Mouse (Mus musculus): ENCODE measurements around the gene Fbxo46. TPM values are rescaled to one million over a fixed set of nuclear protein-coding genes. Genes with fewer than 3 reads are reported as not detected.

Gene Fbxo46
- polyA plus RNA-seq, 1 experiment from 2014 or later = 10.8 TPM

DNA sequence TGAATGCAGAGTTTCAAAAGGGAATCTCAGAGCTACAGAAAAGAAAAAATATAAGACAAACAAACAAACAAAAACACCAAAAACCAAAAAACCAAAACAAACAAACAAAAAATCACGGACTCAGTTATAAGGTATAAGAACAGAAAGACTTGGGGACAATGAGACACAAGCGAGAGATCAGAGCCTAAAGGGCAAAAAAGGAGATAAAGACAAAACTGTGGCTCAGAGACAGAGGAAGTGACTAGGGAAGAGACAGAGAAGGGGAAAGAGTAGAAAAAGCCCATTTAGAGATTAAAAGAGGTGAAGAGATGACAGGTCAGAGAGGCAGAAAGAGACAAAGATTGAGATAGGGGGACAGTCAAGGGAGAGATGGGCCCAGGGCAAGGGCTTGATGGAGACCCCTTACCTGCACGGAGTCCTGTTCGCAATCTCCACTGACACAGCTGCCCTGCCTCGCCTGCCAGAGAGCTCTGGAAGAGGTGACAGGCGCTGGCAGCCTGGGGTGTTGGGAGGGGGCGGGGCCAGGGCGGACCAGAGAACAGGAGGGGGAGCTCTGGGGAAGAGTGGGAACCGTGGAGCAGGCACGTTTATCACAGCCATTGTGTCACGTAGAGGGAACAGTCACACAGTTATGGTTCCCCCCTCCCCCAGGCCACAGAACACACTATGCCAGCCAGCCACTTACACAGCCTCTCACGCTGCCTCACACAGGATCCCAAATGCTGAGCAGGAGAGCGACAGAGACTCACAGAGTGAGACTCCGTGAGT, 46.2 kb downstream of the Fbxo46 start, which contains the start of gene Gipr:
Gene Gipr (minus strand): TSS at position 472 of the 768 bp plus-strand sequence.
- peaks cover 6% of the 10 kb centered on the region; the same call in 1 of the 2 replicates for H3K9me3 ChIP-seq (ENCODE audit: control insufficient read depth, low read length)
- ATAC-seq = peak; percentile 28
- H3K9ac ChIP-seq (ENCODE audit: low read depth, low read length) = no peak within 1 kb of the TSS
- peaks cover 30% of the 10 kb centered on the region for H3K4me1 ChIP-seq (ENCODE audit: control insufficient read depth, insufficient read depth, low read length)
- no peak within 1 kb of the TSS for H3K27ac ChIP-seq (ENCODE audit: low read length)
- 0 out of 2 replicates have a peak, but pooled peaks cover 2% of the 10 kb centered on the region for H3K27me3 ChIP-seq (replicated peaks; ENCODE audit: control insufficient read depth, insufficient read depth, low read length)
- peak within 1 kb of the TSS; percentile 40 for H3K4me2 ChIP-seq (ENCODE audit: low read depth, low read length)
- H3K36me3 ChIP-seq (ENCODE audit: control insufficient read depth, insufficient read depth, low read length) = no peaks in the 10 kb centered on the region
- WGBS = 11% methylated on average over 14 of the region's 14 CpGs
- H3K4me3 ChIP-seq (ENCODE audit: low read length) = 0 out of 2 replicates have a peak within 1 kb of the TSS, but pooled peaks have one; percentile 13

- no peak for ATAC-seq
- WGBS = 81% methylated on average over 3 of the region's 3 CpGs
- peaks cover 30% of the 10 kb centered on the region for H3K4me1 ChIP-seq (ENCODE audit: control insufficient read depth, insufficient read depth, low read length)
- H3K9ac ChIP-seq (ENCODE audit: low read depth, low read length) = no peak overlapping the region
- no peaks in the 10 kb centered on the region for H3K36me3 ChIP-seq (ENCODE audit: control insufficient read depth, insufficient read depth, low read length)
- no peak overlapping the region for H3K4me3 ChIP-seq (ENCODE audit: low read length)
- no peak overlapping the region for H3K27ac ChIP-seq (ENCODE audit: low read length)
- no peak overlapping the region for H3K4me2 ChIP-seq (ENCODE audit: low read depth, low read length)
- 0 out of 2 replicates have a peak, but pooled peaks cover 2% of the 10 kb centered on the region for H3K27me3 ChIP-seq (replicated peaks; ENCODE audit: control insufficient read depth, insufficient read depth, low read length)
- H3K9me3 ChIP-seq (ENCODE audit: control insufficient read depth, low read length) = peaks cover 6% of the 10 kb centered on the region; the same call in 1 of the 2 replicates
Measured at GRCm38 (mm10) chr7:19166990-19167389, 47.3 kb downstream of the Fbxo46 start.

- Histone ChIP-seq H3K27me3 (replicated peaks; ENCODE audit: control insufficient read depth, insufficient read depth, low read length) (no peaks in the 10 kb centered on the region), H3K27ac (ENCODE audit: low read length) (peak overlapping the region; percentile 73), H3K36me3 (ENCODE audit: control insufficient read depth, insufficient read depth, low read length) (no peaks in the 10 kb centered on the region), H3K9ac (ENCODE audit: low read depth, low read length) (no peak overlapping the region), H3K4me2 (ENCODE audit: low read depth, low read length) (no peak overlapping the region), H3K4me3 (ENCODE audit: low read length) (no peak overlapping the region), H3K4me1 (ENCODE audit: control insufficient read depth, insufficient read depth, low read length) (peaks cover 28% of the 10 kb centered on the region), H3K9me3 (ENCODE audit: control insufficient read depth, low read length) (peaks cover 6% of the 10 kb centered on the region; the same call in 1 of the 2 replicates)
- ATAC-seq = no peak
- 56% methylated on average over 10 of the region's 10 CpGs for WGBS
Measured at GRCm38 (mm10) chr7:19169506-19169905, 49.8 kb downstream of the Fbxo46 start.

- H3K36me3 ChIP-seq (ENCODE audit: control insufficient read depth, insufficient read depth, low read length) = no peaks in the 10 kb centered on the region
- peaks cover 6% of the 10 kb centered on the region; the same call in 1 of the 2 replicates for H3K9me3 ChIP-seq (ENCODE audit: control insufficient read depth, low read length)
- no peak overlapping the region for H3K4me2 ChIP-seq (ENCODE audit: low read depth, low read length)
- no peak overlapping the region for H3K4me3 ChIP-seq (ENCODE audit: low read length)
- no peaks in the 10 kb centered on the region for H3K27me3 ChIP-seq (replicated peaks; ENCODE audit: control insufficient read depth, insufficient read depth, low read length)
- 43% methylated on average over 8 of the region's 8 CpGs for WGBS
- H3K9ac ChIP-seq (ENCODE audit: low read depth, low read length) = no peak overlapping the region
- peak overlapping the region; percentile 73 for H3K27ac ChIP-seq (ENCODE audit: low read length)
- H3K4me1 ChIP-seq (ENCODE audit: control insufficient read depth, insufficient read depth, low read length) = peaks cover 21% of the 10 kb centered on the region
- ATAC-seq = peak; percentile 53
Measured at GRCm38 (mm10) chr7:19170142-19170541, 50.5 kb downstream of the Fbxo46 start.

DNA sequence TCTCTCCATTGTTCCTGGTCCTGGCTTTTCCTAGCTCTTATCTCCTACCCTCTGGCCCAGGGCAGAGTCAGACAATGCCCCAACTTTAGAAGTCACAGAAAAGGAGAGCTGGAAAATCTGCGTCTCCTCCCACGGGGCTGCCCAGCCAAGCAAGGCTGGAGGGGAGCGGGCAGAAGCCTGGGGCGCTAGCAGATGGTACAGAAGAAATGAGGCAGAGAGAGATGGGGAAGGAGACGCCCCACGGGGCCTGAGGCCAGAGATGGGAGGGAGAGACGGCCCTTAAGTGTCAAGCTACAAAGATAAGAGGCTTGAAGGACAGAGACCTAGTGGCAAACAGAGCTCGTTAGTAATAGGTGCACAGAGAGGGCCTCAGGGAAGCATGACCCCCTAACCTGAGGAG, 52.2 kb downstream of the Fbxo46 start:
- H3K9me3 ChIP-seq (ENCODE audit: control insufficient read depth, low read length) = peaks cover 6% of the 10 kb centered on the region; the same call in 1 of the 2 replicates
- 49% methylated on average over 8 of the region's 8 CpGs for WGBS
- no peak overlapping the region; the same call in 1 of the 2 replicates for H3K27ac ChIP-seq (ENCODE audit: low read length)
- no peak overlapping the region for H3K4me3 ChIP-seq (ENCODE audit: low read length)
- H3K9ac ChIP-seq (ENCODE audit: low read depth, low read length) = no peak overlapping the region
- peaks cover 13% of the 10 kb centered on the region for H3K4me1 ChIP-seq (ENCODE audit: control insufficient read depth, insufficient read depth, low read length)
- H3K4me2 ChIP-seq (ENCODE audit: low read depth, low read length) = no peak overlapping the region
- H3K36me3 ChIP-seq (ENCODE audit: control insufficient read depth, insufficient read depth, low read length) = no peaks in the 10 kb centered on the region
- ATAC-seq = no peak
- H3K27me3 ChIP-seq (replicated peaks; ENCODE audit: control insufficient read depth, insufficient read depth, low read length) = peaks cover 16% of the 10 kb centered on the region

DNA sequence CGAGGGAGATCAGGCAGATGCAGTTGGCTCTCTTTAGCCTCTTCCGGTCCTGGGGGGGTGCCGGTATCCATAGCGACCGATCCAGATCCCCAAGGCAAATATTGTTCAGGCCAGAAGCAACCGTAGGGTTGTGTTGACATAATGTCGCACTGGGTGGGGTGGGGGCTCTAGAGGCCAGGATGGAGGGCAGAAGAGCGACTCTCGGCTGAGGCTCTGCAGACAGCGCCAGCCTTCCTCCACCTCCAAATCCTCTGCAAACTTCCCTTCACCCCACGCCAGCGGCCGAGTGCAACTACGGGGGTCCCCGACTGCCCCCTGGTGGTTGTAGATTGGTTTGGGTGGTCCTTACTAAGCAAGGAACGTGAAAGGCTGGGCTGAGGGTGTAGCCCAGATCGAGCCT, 53.2 kb downstream of the Fbxo46 start:
- Histone ChIP-seq H3K9me3 (ENCODE audit: control insufficient read depth, low read length) (no peaks in the 10 kb centered on the region), H3K9ac (ENCODE audit: low read depth, low read length) (peak overlapping the region; percentile 58), H3K4me3 (ENCODE audit: low read length) (peak overlapping the region; percentile 38), H3K27me3 (replicated peaks; ENCODE audit: control insufficient read depth, insufficient read depth, low read length) (peaks cover 26% of the 10 kb centered on the region), H3K4me2 (ENCODE audit: low read depth, low read length) (peak overlapping the region; percentile 50), H3K36me3 (ENCODE audit: control insufficient read depth, insufficient read depth, low read length) (no peaks in the 10 kb centered on the region), H3K27ac (ENCODE audit: low read length) (no peak overlapping the region), H3K4me1 (ENCODE audit: control insufficient read depth, insufficient read depth, low read length) (peaks cover 13% of the 10 kb centered on the region)
- 3% methylated on average over 17 of the region's 17 CpGs for WGBS
- peak; percentile 43 for ATAC-seq

GRCm38 (mm10) chr7:19175708-19176515, 56.3 kb downstream of the Fbxo46 start, which contains the start of gene Eml2:
Gene Eml2, plus strand, starts transcription at chr7:19176421.
- Histone ChIP-seq H3K4me2 (ENCODE audit: low read depth, low read length) (peak within 1 kb of the TSS; percentile 12; the same call in 1 of the 2 replicates), H3K27me3 (replicated peaks; ENCODE audit: control insufficient read depth, insufficient read depth, low read length) (peaks cover 50% of the 10 kb centered on the region), H3K4me1 (ENCODE audit: control insufficient read depth, insufficient read depth, low read length) (peaks cover 25% of the 10 kb centered on the region), H3K27ac (ENCODE audit: low read length) (no peak within 1 kb of the TSS), H3K9me3 (ENCODE audit: control insufficient read depth, low read length) (no peaks in the 10 kb centered on the region), H3K9ac (ENCODE audit: low read depth, low read length) (0 out of 2 replicates have a peak within 1 kb of the TSS, but pooled peaks have one; percentile 48), H3K4me3 (ENCODE audit: low read length) (peak within 1 kb of the TSS; percentile 24), H3K36me3 (ENCODE audit: control insufficient read depth, insufficient read depth, low read length) (no peaks in the 10 kb centered on the region)
- 2% methylated on average over 30 of the region's 30 CpGs for WGBS
- ATAC-seq = peak; percentile 45

DNA sequence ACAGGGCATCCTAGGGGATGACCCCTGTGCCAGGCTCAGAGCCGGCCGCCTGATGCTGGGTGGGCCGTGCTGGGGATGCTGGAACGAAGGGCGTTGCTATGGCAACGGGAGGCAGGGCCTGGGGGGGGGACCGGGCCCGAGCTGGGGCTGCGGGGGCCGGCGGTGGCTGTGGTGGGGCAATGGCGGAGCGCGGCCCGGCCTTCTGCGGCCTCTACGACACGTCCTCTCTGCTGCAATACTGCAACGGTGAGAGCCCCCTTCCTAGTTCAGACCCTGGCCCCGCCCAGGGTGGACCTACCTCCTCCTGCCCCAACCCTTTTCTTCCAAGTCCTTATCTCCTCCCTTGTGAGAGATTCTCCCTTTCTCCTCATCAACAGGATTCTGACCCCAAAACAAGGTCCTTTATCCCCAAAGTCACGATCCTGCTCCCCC, 56.9 kb downstream of the Fbxo46 start:
- Histone ChIP-seq H3K4me3 (ENCODE audit: low read length) (peak overlapping the region; percentile 24), H3K4me2 (ENCODE audit: low read depth, low read length) (peak overlapping the region; percentile 12; the same call in 1 of the 2 replicates), H3K36me3 (ENCODE audit: control insufficient read depth, insufficient read depth, low read length) (no peaks in the 10 kb centered on the region), H3K9me3 (ENCODE audit: control insufficient read depth, low read length) (no peaks in the 10 kb centered on the region), H3K27me3 (replicated peaks; ENCODE audit: control insufficient read depth, insufficient read depth, low read length) (peaks cover 50% of the 10 kb centered on the region), H3K27ac (ENCODE audit: low read length) (no peak overlapping the region), H3K4me1 (ENCODE audit: control insufficient read depth, insufficient read depth, low read length) (peaks cover 29% of the 10 kb centered on the region), H3K9ac (ENCODE audit: low read depth, low read length) (0 out of 2 replicates have a peak overlapping the region, but pooled peaks have one; percentile 48)
- ATAC-seq = no peak
- WGBS = 8% methylated on average over 21 of the region's 21 CpGs

GRCm38 (mm10) chr7:19177216-19177615, 57.6 kb downstream of the Fbxo46 start:
- Histone ChIP-seq H3K4me1 (ENCODE audit: control insufficient read depth, insufficient read depth, low read length) (peaks cover 29% of the 10 kb centered on the region), H3K27ac (ENCODE audit: low read length) (no peak overlapping the region), H3K4me2 (ENCODE audit: low read depth, low read length) (no peak overlapping the region), H3K36me3 (ENCODE audit: control insufficient read depth, insufficient read depth, low read length) (no peaks in the 10 kb centered on the region), H3K27me3 (replicated peaks; ENCODE audit: control insufficient read depth, insufficient read depth, low read length) (peaks cover 50% of the 10 kb centered on the region), H3K9me3 (ENCODE audit: control insufficient read depth, low read length) (no peaks in the 10 kb centered on the region), H3K9ac (ENCODE audit: low read depth, low read length) (no peak overlapping the region), H3K4me3 (ENCODE audit: low read length) (no peak overlapping the region)
- ATAC-seq = no peak
- WGBS = 73% methylated on average over 7 of the region's 7 CpGs
